Mouse (Mus musculus) liver, embryonic 14.5 days (tissue): ENCODE measurements at regions not wholly inside any gene's neighbourhood (a gene's known extent, or its start where the extent isn't known, plus 50 kb on each side); places are given as distances from the start of the nearest gene placed in this dataset.

ENCODE experiments used
- ATAC-seq: fragments of 200-750 bp; cut with Nextera tagmentation; 2 replicates; pipeline ENCODE4 v1.8.0; 2017; ENCODE audit warnings: moderate number of reproducible peaks, mild to moderate bottlenecking, moderate library complexity; ENCODE audit not compliant: insufficient read depth
- DNase-seq, 3 experiments: peaks; one replicate each; pipeline ENCODE4 v3.0.0-alpha.2; 2012 to 2013; ENCODE audit warnings: low read depth in 3 of 3, low spot score in 3 of 3
- H3K27ac ChIP-seq: fragments of 300-500 bp; sonication (generic); 2 replicates; pipeline ENCODE4 v1.5.1; 2014; ENCODE audit warnings: moderate library complexity, mild to moderate bottlenecking, control low read depth, inconsistent platforms
- H3K27me3 ChIP-seq: fragments of 300-500 bp; sonication (generic); 2 replicates; pipeline ENCODE4 v1.6.1; 2014; ENCODE audit warnings: mild to moderate bottlenecking, low read length, moderate library complexity; ENCODE audit not compliant: control insufficient read depth, insufficient read depth
- H3K36me3 ChIP-seq: fragments of 300-500 bp; sonication (generic); replicated peaks from 2 replicates; pipeline ENCODE4 v1.6.1; 2014; ENCODE audit warnings: low read depth; ENCODE audit not compliant: control insufficient read depth, insufficient read depth
- H3K4me1 ChIP-seq, 2 experiments: fragments of 200-500 bp in 1 of 2; fragments of 300-500 bp in 1 of 2; sonication (generic) in 1 of 2; replicated peaks; 2 replicates each; pipeline ENCODE4 v1.6.1; 2012 to 2014; ENCODE audit warnings: antibody characterized with exemption in 1 of 2, inconsistent platforms in 1 of 2, low read length in 1 of 2; ENCODE audit not compliant: control insufficient read depth in 2 of 2, insufficient read depth in 2 of 2
- H3K4me2 ChIP-seq: fragments of 300-500 bp; sonication (generic); 2 replicates; pipeline ENCODE4 v1.6.1; 2014; ENCODE audit warnings: low read depth, mild to moderate bottlenecking, control low read depth, moderate library complexity
- H3K4me3 ChIP-seq, 2 experiments: fragments of 200-500 bp in 1 of 2; fragments of 300-500 bp in 1 of 2; sonication (generic) in 1 of 2; 2 replicates each; pipeline ENCODE4 v1.5.1; 2012 to 2014; ENCODE audit warnings: low read depth in 2 of 2, low read length in 2 of 2, mild to moderate bottlenecking in 2 of 2, control low read depth in 1 of 2, inconsistent platforms in 1 of 2, moderate library complexity in 1 of 2; ENCODE audit not compliant: insufficient read depth in 1 of 2
- H3K9ac ChIP-seq: fragments of 300-500 bp; sonication (generic); replicated peaks from 2 replicates; pipeline ENCODE4 v1.6.1; 2014; ENCODE audit warnings: mild to moderate bottlenecking, control low read depth, moderate library complexity
- H3K9me3 ChIP-seq: fragments of 300-500 bp; sonication (generic); 2 replicates; pipeline ENCODE4 v1.6.1; 2016; ENCODE audit warnings: low read length, mixed read lengths; ENCODE audit not compliant: control insufficient read depth
- CTCF ChIP-seq: IDR thresholded peaks from 2 replicates; pipeline ENCODE4 v1.5.1; 2016; ENCODE audit warnings: antibody characterized with exemption, low read depth, control low read depth
- EP300 ChIP-seq: IDR thresholded peaks from 2 replicates; pipeline ENCODE4 v1.6.1; 2016; ENCODE audit warnings: antibody characterized with exemption, low read depth
- WGBS: fragments of 180-500 bp; shearing (Covaris S2); extraction: QIAGEN DNeasy Blood & Tissue Kit; methylation state at CpG from one replicate; pipeline ENCODE4 v1.1.7; 2014; ENCODE audit not compliant: insufficient replicate concordance; 5-methylcytosine and 5-hydroxymethylcytosine counted together

GRCm38 (mm10) chr2:167745409-167745808 is 55.8 kb upstream of the Tmem189 start:
- H3K9ac ChIP-seq = no peak overlapping the region
- no peaks in the 10 kb centered on the region for H3K9me3 ChIP-seq
- no peaks in the 10 kb centered on the region for H3K27me3 ChIP-seq
- 74% methylated on average over 6 of the region's 6 CpGs for WGBS
- ATAC-seq = no peak
- peaks cover 0 to 10% of the 10 kb centered on the region in 2 experiments; a peak in 3 of 4 replicates for H3K4me1 ChIP-seq
- TF ChIP-seq CTCF = no peak
- no peak for TF ChIP-seq EP300
- H3K4me2 ChIP-seq = no peak overlapping the region
- H3K27ac ChIP-seq = no peak overlapping the region
- no peak for DNase-seq
- no peak overlapping the region for H3K4me3 ChIP-seq
- no peaks in the 10 kb centered on the region for H3K36me3 ChIP-seq

GRCm38 (mm10) chr2:167744080-167744479 is 54.5 kb upstream of the Tmem189 start:
- ATAC-seq (no peak), DNase-seq (no peak)
- H3K9ac ChIP-seq = no peak overlapping the region
- H3K27ac ChIP-seq = no peak overlapping the region
- H3K27me3 ChIP-seq = no peaks in the 10 kb centered on the region
- no peaks in the 10 kb centered on the region for H3K36me3 ChIP-seq
- no peak overlapping the region for H3K4me2 ChIP-seq
- H3K4me1 ChIP-seq = peaks cover 0 to 10% of the 10 kb centered on the region in 2 experiments; a peak in 3 of 4 replicates
- 68% methylated on average over 1 of the region's 1 CpGs for WGBS
- no peak for TF ChIP-seq CTCF
- H3K4me3 ChIP-seq = no peak overlapping the region
- H3K9me3 ChIP-seq = no peaks in the 10 kb centered on the region

- TF ChIP-seq EP300 (no peak), CTCF (no peak)
Measured at GRCm38 (mm10) chr2:167742479-167742878, 52.9 kb upstream of the Tmem189 start.

GRCm38 (mm10) chr2:167740516-167741189 is 51.0 kb upstream of the Tmem189 start:
- Histone ChIP-seq H3K27ac (no peak overlapping the region), H3K4me1 (no peaks in the 10 kb centered on the region), H3K36me3 (no peaks in the 10 kb centered on the region), H3K4me2 (no peak overlapping the region), H3K4me3 (no peak overlapping the region), H3K27me3 (no peaks in the 10 kb centered on the region), H3K9ac (no peak overlapping the region), H3K9me3 (no peaks in the 10 kb centered on the region)
- no peak for TF ChIP-seq CTCF
- no peak for TF ChIP-seq EP300
- ATAC-seq (no peak; the same call in 1 of the 2 replicates), DNase-seq (no peak)
- WGBS = 27% methylated on average over 6 of the region's 6 CpGs

More at GRCm38 (mm10) chr2:167742479-167742878, 52.9 kb upstream of the Tmem189 start:
- Histone ChIP-seq H3K27ac (no peak overlapping the region), H3K4me1 (peaks cover 0 to 4% of the 10 kb centered on the region in 2 experiments; a peak in 3 of 4 replicates), H3K4me2 (no peak overlapping the region), H3K9ac (no peak overlapping the region), H3K4me3 (no peak overlapping the region), H3K36me3 (no peaks in the 10 kb centered on the region), H3K27me3 (no peaks in the 10 kb centered on the region), H3K9me3 (no peaks in the 10 kb centered on the region)
- ATAC-seq = no peak
- WGBS = 55% methylated on average over 6 of the region's 6 CpGs
- DNase-seq = no peak
